Mouse (Mus musculus): ENCODE measurements around the gene Apol9a. TPM values are rescaled to one million over a fixed set of nuclear protein-coding genes. Genes with fewer than 3 reads are reported as not detected.

Gene Apol9a
- total RNA-seq, 2 experiments from 2014 or later: not detected

- DNase-seq: no peak
- no peak for TF ChIP-seq CTCF (IDR thresholded peaks at IDR 0.05)
- H3K27ac ChIP-seq: no peak overlapping the region
- intact Hi-C loops (cut with DNase I): no loop called here
- no peak overlapping the region for H3K4me3 ChIP-seq
Measured at GRCm38 (mm10) chr15:77387462-77387861, 23.5 kb downstream of the Apol9a start.

DNA sequence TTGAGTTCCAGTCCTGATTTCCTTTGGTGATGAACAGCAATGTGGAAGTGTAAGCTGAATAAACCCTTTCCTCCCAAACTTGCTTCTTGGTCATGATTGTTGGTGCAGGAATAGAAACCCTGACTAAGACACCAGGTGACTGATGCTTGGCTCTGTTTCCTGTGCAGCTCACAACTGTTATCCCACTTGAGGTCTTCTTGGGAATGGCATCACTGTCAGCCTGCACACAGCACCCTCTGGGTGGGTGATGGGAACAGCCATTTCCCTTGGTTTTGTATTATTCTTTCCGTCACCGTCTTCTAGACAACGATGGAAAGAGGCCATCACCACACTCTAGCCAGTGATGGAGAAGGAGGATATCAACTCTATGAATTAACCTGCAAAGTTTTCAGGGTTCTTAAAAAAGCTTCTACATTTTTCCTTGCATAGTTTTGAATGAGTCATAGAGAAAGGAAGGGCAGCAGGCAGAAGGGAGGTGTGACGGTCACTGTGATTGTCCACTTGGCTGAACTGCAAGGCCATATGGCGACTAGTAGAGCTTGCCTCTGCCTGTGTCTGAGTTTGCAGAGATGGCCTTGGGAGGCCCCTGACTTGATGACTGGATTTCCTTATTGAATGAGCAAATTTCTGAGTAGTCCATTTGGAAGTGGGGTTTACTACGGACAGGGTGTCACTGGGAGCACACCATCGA, 26.4 kb downstream of the Apol9a start:
- intact Hi-C loops (cut with DNase I): no loop called here
- no peak overlapping the region for H3K27ac ChIP-seq

GRCm38 (mm10) chr15:77382880-77383279, 28.1 kb downstream of the Apol9a start:
- H3K27ac ChIP-seq: no peak overlapping the region
- no peak for TF ChIP-seq CTCF (IDR thresholded peaks at IDR 0.05)
- intact Hi-C loops (cut with DNase I): no loop called here
- DNase-seq: no peak
- H3K4me3 ChIP-seq: no peak overlapping the region

More for the DNA sequence above, 26.4 kb downstream of the Apol9a start:
- TF ChIP-seq CTCF (IDR thresholded peaks at IDR 0.05): no peak
- H3K4me3 ChIP-seq: no peak overlapping the region
- no peak for DNase-seq

GRCm38 (mm10) chr15:77382271-77382850, 28.6 kb downstream of the Apol9a start:
- TF ChIP-seq CTCF (IDR thresholded peaks at IDR 0.05): no peak
- DNase-seq: no peak
- intact Hi-C loops (cut with DNase I): no loop called here
- H3K4me3 ChIP-seq: no peak overlapping the region
- no peak overlapping the region for H3K27ac ChIP-seq

DNA sequence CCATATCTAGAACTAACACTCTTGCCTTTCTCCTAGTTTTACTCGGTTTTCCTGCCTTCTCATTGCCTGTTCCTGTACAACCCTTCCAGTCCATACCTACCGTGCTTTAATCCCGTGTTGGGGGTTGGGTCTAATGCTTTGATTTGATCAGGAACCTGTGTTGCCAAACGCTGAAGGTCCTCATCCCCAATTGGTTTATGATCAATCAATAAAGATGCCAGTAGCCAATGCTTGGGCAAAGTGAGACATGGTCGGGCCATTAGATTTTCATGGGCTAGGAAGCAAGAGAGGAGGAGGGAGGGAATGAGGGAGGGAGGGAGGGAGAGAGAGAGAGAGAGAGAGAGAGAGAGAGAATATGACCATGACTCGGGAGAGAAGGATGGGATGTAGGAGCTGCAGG, 29.5 kb downstream of the Apol9a start:
- Histone ChIP-seq H3K4me3 (no peak overlapping the region), H3K27ac (no peak overlapping the region)
- intact Hi-C loops (cut with DNase I): no loop called here
- DNase-seq: no peak
- no peak for TF ChIP-seq CTCF (IDR thresholded peaks at IDR 0.05)

- no peak overlapping the region for H3K27ac ChIP-seq
- intact Hi-C loops (cut with DNase I): no loop called here
- H3K4me3 ChIP-seq: no peak overlapping the region
- no peak for DNase-seq
- TF ChIP-seq CTCF (IDR thresholded peaks at IDR 0.05): no peak
Measured at GRCm38 (mm10) chr15:77379921-77380320, 31.0 kb downstream of the Apol9a start.

- Histone ChIP-seq H3K27ac (no peak overlapping the region), H3K4me3 (no peak overlapping the region)
- intact Hi-C loops (cut with DNase I): no loop called here
- TF ChIP-seq CTCF (IDR thresholded peaks at IDR 0.05): no peak
- no peak for DNase-seq
Measured at GRCm38 (mm10) chr15:77377419-77377818, 33.5 kb downstream of the Apol9a start.

GRCm38 (mm10) chr15:77376920-77377319, 34.0 kb downstream of the Apol9a start:
- intact Hi-C loops (cut with DNase I): no loop called here
- DNase-seq: peak; percentile 66
- no peak overlapping the region for H3K4me3 ChIP-seq
- no peak for TF ChIP-seq CTCF (IDR thresholded peaks at IDR 0.05)
- H3K27ac ChIP-seq: peak overlapping the region; percentile 6; the same call in 1 of the 2 replicates

DNA sequence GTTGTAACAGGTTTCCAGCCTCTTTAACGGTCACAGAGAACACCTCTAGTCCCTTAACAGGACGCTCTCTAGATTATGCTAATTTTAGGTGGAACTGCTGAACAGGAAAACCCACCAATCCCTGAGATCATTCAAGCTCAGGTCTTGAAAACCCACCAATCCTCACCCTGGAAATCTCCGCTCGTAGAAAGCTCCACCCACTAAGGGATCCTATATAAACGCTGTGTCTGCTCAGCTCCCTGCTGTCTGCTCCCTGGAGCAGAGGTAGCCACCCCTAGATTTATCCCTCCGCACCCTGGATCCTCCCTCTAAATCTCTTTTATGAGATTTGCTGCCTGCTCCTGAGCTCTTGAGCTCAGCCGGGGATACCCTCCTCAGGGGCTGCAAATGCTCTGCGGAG, 40.3 kb downstream of the Apol9a start:
- H3K27ac ChIP-seq: no peak overlapping the region
- no peak for TF ChIP-seq CTCF (IDR thresholded peaks at IDR 0.05)
- no peak for DNase-seq
- H3K4me3 ChIP-seq: no peak overlapping the region
- intact Hi-C loops (cut with DNase I): no loop called here

DNA sequence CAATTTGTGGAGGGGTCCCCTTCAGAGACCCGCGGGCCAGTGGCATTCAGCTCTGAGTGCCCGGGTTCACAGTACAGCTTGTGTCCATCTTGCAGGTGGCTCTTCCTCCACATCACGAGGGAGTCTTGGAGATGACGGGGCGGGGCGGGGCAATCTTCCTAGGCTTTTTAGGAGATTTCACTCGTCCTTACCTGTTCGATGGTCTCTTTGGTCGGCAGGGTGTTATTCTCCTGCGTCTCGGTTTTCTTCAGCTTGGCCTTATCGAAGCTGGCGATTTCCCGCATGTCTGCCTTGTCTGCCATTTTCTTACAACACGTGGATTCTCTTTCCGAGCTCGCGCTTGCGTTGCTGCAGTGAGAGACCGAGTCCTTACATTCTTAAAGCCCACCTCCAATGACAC, 41.0 kb downstream of the Apol9a start:
- DNase-seq: no peak
- TF ChIP-seq CTCF (IDR thresholded peaks at IDR 0.05): no peak
- intact Hi-C loops (cut with DNase I): loop anchor here (10.0 kb wide), 1 partner anchor 395 kb away; no protein-coding TSS in a partner anchor
- H3K27ac ChIP-seq: no peak overlapping the region
- H3K4me3 ChIP-seq: no peak overlapping the region

DNA sequence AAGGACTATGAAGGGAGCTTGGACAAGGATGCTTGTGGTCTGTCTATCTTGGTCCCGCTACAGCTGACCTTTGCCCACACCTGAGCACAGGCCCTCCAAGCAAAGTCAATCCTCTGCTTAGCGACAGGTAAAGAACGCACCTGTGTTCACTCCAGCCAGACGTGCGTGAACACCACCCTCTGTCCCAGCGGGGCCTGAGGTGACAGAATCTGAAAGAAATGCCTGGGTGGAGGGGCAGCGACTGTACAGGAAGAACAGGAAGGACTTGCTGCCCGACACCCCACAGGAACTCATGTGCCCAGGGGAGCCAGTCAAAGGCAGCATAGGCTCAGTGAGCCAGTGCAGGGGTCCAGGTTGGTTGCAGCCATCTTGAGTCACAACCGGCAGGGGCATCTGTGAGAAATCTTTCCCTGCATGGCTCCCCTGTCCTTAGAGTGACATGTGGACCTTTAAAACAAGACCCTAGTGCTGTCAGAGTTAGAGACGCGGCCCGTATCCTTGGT, 42.1 kb downstream of the Apol9a start:
- intact Hi-C loops (cut with DNase I): loop anchor here (10.0 kb wide), 1 partner anchor 394 kb away; no protein-coding TSS in a partner anchor
- TF ChIP-seq CTCF (IDR thresholded peaks at IDR 0.05): no peak
- Histone ChIP-seq H3K27ac (peak overlapping the region; percentile 98), H3K4me3 (peak overlapping the region; percentile 53; the same call in 1 of the 2 replicates)
- DNase-seq: no peak

GRCm38 (mm10) chr15:77368148-77368547, 42.8 kb downstream of the Apol9a start:
- DNase-seq: peak; percentile 96
- Histone ChIP-seq H3K4me3 (peak overlapping the region; percentile 70), H3K27ac (peak overlapping the region; percentile 98)
- intact Hi-C loops (cut with DNase I): loop anchor here (10.0 kb wide), 1 partner anchor 393 kb away; no protein-coding TSS in a partner anchor
- TF ChIP-seq CTCF (IDR thresholded peaks at IDR 0.05): peak; percentile 96; the same call in 1 of the 2 replicates

DNA sequence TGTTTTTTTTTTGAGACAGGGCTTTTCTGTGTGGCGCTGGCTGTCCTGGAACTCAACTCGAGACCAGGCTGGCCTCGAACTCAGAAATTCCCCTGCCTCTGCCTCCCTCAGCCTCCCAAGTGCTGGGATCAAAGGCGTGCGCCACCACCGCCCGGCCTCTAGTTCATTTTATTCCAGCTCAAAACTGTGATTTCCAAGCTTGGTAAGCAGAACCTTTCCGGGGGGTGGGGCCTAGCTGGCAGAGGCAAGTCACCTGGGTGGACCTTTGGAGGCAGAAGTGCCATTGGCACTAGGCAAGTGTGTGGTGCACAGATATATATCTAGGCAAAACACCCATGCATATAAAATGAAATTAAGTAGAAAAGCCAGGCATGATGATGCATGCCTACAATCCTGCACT, 43.4 kb downstream of the Apol9a start:
- intact Hi-C loops (cut with DNase I): loop anchor here (10.0 kb wide), 1 partner anchor 393 kb away; no protein-coding TSS in a partner anchor
- no peak; the same call in 1 of the 2 replicates for TF ChIP-seq CTCF (IDR thresholded peaks at IDR 0.05)
- peak; percentile 48 for DNase-seq
- peak overlapping the region; percentile 98 for H3K27ac ChIP-seq
- peak overlapping the region; percentile 70 for H3K4me3 ChIP-seq

Data from gastrocnemius, adult 2 months (tissue).